Mouse (Mus musculus): ENCODE results near the gene Prdm2.

- TF ChIP-seq POLR2A (IDR thresholded peaks at IDR 0.05; ENCODE audit: low read depth, low read length): no peak
- TF ChIP-seq CTCF (IDR thresholded peaks at IDR 0.05; ENCODE audit: extremely low read depth, insufficient read depth, insufficient read length, insufficient replicate concordance): no peak
Observed at GRCm38 (mm10) chr4:143227976-143228375, 15.2 kb upstream of the Prdm2 start.

Measured in spleen, adult 2 months (tissue).